Mouse (Mus musculus): ENCODE results near the gene H2bfm. TPM values are rescaled to one million over a fixed set of nuclear protein-coding genes. Genes with fewer than 3 reads are reported as not detected.

H2bfm gene
- not detected in 2 replicates for polyA plus RNA-seq (2021; fragmentation: Nextera tagmentation)
- long read RNA-seq, experiment 1: 0 reads
- long read RNA-seq, experiment 2: 0 reads

GRCm38 (mm10) chrX:136927031-136927430, at the start of gene H2bfm:
H2bfm (plus strand) TSS chrX:136927325.

DNA sequence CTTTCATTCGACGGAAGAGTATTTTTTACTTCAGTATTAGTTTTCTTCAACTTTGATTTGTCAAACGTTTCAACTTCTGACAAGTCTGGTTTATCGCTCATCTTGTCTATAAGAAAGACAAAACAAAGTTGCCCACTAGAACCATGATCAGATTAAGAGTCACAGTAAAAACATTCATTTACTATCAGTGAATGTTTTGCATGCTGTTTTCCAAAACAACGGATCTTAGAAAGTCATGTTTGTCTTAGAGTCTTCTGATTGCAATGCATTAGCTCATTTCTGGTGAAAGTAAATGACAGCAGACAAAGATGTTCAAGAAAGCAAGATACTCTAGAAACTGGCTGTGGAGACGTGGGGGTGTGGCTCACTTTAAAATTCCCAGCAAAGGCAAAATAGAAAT, 48.3 kb downstream of the H2bfm start, which contains the start of gene Tmsb15b2:
TSS of gene Tmsb15b2 (minus strand) at position 101 of the 400 bp plus-strand sequence.

DNA sequence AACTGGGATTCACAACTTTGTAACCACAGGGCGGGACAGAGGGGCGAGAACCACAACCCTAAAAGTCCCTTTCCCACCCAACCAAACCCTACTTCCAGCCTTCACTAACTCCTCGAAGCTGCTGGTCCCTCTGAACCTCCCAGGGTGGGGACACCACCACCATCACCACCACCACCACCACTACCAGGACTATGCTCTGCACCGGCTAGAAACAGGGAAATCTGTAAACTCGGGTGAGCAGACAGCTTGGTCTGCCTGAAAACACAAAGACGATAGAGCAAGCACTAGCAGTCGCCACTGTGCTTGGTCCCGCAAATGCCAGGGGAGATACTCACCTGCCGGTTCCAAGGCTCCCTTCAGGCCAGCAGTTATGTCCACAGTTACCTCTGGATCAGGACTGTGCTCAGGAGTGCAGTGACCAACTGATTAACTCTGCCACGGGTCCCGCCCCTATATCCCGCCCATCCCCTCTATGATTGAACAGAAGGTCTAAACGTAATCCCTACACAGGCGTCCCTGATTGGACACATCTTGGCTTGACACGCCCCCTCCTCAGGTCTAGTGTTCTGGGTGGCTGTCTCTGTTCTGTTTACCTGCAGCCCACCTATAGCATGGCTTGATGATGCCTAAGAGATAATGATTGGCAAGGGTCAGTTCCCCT, 49.4 kb downstream of the H2bfm start, which contains the start of the genes Tmsb15l and Tmsb15b1:
TSS of gene Tmsb15l (minus strand) at position 446 of the 661 bp plus-strand sequence.
TSS of gene Tmsb15b1 (minus strand) at position 451 of the 661 bp plus-strand sequence.

Other genes with a start within 250 kb of the H2bfm start
- 28.8 and 31.3 TPM in 2 replicates for gene Tceal1, start 219.3 kb upstream of the H2bfm start, polyA plus RNA-seq (2021; fragmentation: Nextera tagmentation)
- 188 and 193 TPM in 2 replicates for gene Morf4l2, start 183.6 kb upstream of the H2bfm start, polyA plus RNA-seq (2021; fragmentation: Nextera tagmentation)
- gene Glra4, start 147.2 kb upstream of the H2bfm start, polyA plus RNA-seq (2021; fragmentation: Nextera tagmentation): 0.15 and 0.18 TPM in 2 replicates
- gene Plp1, start 104.7 kb upstream of the H2bfm start, polyA plus RNA-seq (2021; fragmentation: Nextera tagmentation): 1,040 and 1,122 TPM in 2 replicates
- gene Rab9b, start 58.6 kb upstream of the H2bfm start, polyA plus RNA-seq (2021; fragmentation: Nextera tagmentation): 9.2 and 10.7 TPM in 2 replicates
- 31.9 and 33.3 TPM in 2 replicates for gene Tmsb15b2, start 48.2 kb downstream of the H2bfm start, polyA plus RNA-seq (2021; fragmentation: Nextera tagmentation)
- 8.0 and 13.4 TPM in 2 replicates for gene Tmsb15l, start 49.5 kb downstream of the H2bfm start, polyA plus RNA-seq (2021; fragmentation: Nextera tagmentation)
- gene Tmsb15b1, start 49.5 kb downstream of the H2bfm start, polyA plus RNA-seq (2021; fragmentation: Nextera tagmentation): 17.9 and 18.6 TPM in 2 replicates
- 257 and 296 TPM in 2 replicates for gene Zcchc18, start 65.8 kb downstream of the H2bfm start, polyA plus RNA-seq (2021; fragmentation: Nextera tagmentation)
- gene Slc25a53, start 111.0 kb downstream of the H2bfm start, polyA plus RNA-seq (2021; fragmentation: Nextera tagmentation): 7.5 and 9.1 TPM in 2 replicates
- gene Fam199x, start 122.3 kb downstream of the H2bfm start, polyA plus RNA-seq (2021; fragmentation: Nextera tagmentation): 2.0 and 2.6 TPM in 2 replicates
- not detected in 2 replicates for gene Esx1, start 194.8 kb downstream of the H2bfm start, polyA plus RNA-seq (2021; fragmentation: Nextera tagmentation)